Mouse (Mus musculus) cerebellum, adult 8-10 months (tissue): Measurements from ENCODE around the gene Hist1h2bh.
"Not testable (repeated sequence)": the region's sequence is repeated elsewhere in the genome, so short reads cannot be mapped to it uniquely, and the experiment has no call there.

Experiments
- DNase-seq: peaks from one replicate; pipeline ENCODE4 v3.0.0; 2022

The Hist1h2bh gene

DNA sequence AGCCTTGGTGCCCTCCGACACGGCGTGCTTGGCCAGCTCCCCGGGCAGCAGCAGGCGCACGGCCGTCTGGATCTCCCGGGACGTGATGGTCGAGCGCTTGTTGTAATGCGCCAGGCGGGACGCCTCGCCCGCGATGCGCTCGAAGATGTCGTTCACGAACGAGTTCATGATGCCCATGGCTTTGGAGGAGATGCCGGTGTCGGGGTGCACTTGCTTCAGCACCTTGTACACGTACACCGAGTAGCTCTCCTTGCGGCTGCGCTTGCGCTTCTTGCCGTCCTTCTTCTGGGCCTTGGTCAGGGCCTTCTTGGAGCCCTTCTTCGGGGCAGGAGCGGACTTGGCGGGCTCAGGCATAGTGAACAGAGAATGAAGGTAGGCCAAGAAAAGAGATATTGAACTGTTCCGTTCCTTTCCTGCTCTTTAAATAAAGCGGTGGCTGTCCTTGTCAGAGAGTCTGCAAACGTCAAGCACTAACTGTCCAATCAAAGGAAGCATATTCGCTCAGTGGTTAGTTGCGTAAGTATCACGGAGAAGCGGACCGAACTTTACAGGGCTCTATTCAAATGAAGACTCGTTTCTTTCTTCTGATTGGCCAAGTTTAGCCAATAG, at the start of gene Hist1h2bh:
TSS of gene Hist1h2bh (minus strand) at position 394 of the 609 bp plus-strand sequence.
- peak; percentile 43 for DNase-seq

DNA sequence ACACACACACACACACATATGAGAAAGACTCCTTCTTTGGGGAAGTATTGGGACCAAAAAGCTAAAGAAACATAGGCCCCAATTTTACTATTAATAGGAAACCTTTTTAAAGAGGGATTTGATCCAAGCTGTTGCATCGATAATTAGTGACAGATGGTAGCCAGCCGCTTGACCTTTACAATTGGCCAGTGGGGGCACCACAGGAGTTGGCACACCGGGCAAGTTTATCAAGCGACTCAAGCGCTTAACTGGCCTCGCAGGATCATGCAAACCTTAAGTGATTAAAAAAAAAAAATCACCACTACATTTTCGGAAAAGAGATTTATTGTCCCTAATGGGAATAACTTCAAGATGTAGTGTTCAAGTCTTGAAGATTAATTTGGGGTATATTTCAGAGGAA, 49.4 kb upstream of the Hist1h2bh start:
- peak; percentile 61 for DNase-seq

DNA sequence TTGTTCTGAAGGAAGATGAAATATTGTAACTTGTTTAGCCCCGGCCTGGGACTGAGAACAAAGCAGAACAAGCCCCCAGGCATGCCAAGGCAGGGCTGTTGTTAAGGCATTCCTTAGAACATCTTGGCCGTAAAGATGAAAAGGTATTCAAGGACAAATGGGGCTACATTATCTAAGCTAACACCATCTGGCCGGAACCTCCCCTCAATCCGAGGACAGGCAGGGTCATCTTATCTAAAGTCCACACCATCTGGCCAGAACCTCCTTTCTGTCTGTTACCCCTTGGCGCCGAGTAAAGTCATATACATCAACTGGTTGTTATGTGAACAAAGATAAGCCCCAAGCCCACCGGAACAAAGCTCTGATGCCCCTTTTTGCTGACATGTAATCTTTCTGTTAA, 48.7 kb upstream of the Hist1h2bh start:
- DNase-seq, result not testable (repeated sequence)

DNA sequence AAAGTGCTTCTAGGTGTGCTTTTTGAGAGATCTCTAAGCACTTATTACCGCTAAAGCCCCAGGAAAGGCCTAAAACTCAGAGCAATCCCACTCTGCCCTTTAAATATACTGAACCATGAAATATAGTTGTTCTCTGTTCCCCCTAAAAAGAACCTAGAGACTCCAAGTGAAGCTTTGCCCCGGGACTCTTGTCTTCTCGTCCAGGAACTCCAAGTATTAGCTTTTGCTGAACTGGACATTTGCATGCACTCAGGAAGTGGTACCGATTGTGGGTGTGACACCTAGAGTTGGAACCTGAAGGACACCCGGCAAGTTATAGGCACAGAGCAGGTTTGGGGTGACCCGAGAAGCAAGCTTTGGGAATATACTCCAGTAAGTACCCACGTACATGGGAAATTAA, 48.0 kb upstream of the Hist1h2bh start:
- DNase-seq, result no peak

DNA sequence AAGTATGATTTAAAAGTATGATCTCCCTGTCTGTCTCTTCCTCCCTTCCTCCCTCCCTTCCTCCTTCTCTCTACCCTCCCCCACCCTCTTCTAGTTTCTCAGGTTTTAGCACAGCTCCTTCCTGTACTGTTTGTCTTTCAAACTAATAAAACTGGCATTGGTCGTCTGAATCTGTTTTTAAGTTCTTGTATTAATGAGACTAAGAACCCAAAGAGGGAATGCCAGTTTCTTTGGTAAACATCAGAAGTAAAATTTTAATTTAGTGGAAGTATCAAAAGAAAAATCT, 43.7 kb upstream of the Hist1h2bh start:
- no peak for DNase-seq

GRCm38 (mm10) chr13:23586099-23586939, 43.1 kb upstream of the Hist1h2bh start:
- no peak for DNase-seq

DNA sequence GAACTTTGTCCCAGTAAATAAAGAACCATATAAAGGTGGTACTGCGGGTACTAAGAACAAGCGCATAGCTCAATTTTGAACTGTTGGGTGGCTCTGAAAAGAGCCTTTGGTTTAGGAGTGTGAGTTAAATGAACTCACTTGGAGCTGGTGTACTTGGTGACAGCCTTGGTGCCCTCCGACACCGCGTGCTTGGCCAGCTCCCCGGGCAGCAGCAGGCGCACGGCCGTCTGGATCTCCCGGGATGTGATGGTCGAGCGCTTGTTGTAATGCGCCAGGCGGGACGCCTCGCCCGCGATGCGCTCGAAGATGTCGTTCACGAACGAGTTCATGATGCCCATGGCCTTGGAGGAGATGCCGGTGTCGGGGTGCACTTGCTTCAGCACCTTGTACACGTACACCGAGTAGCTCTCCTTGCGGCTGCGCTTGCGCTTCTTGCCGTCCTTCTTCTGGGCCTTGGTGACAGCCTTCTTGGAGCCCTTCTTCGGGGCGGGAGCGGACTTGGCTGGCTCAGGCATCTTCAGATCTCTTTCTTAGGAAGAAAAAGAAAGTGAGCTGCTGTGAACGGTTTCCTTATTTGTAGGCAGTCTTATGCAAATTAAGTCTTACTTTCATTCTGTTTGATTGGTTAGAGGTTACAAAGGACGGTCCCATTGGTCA, 42.4 kb upstream of the Hist1h2bh start:
- peak; percentile 70 for DNase-seq

- DNase-seq, result no peak
Observed at GRCm38 (mm10) chr13:23585029-23585441, 41.8 kb upstream of the Hist1h2bh start.

DNA sequence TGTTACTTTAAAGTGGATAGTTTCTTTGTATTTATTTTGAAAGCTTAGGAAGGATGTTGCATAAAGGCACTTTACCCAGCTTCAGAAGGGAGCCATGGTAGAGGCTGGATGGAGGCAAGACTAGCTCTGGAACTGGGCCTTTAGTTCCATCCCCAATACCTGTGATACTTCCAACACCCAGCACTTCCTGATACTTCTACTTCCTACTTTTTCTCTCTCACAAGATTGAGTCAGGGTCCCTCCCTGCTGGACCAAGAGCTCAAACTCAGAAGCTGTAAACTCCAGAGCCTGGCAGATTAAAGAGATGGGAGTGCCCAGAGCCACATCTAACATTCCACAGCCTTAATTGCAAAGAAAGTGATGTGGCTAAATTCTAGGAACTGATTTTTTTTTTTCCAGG, 41.1 kb upstream of the Hist1h2bh start:
- DNase-seq, result no peak

GRCm38 (mm10) chr13:23583387-23584068, 40.3 kb upstream of the Hist1h2bh start:
- no peak for DNase-seq

DNA sequence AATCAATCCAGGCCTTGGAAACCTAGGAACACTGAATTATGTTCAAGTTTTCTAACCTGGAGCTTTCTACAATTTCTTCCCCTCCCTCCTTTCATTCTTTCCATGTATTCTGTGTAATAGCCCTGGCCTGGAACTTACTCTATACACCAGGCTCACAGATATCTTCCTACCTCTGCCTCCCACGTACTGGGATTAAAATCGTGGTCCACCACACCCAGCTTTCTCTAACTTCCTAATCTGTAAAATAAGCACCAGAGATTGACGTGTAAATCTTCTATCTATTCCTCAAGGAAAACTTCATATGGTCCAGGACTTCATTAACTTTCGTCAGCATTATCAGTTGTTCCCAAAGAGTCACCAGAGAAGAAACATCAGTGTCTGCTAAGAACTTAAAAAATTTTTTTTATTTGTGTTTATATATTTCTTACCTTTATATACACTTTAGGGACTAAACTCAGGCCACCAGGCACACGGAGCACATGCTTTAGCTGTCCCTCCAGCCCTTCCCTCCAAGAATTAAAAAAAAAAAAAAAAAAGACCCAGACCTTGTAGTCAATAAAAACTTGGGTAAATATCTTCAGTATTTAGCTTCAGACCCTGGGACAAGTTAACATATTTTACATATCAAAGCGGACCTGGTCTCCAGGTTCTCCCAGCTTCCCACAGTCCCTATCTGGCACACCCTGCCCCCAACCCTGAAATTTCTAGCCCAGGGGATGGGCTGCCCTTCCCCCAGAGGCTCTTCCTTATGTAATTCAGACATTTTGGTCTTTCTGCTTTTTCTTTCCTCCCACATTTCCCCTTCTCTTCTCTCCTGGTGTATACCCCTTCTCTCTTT, 39.2 kb upstream of the Hist1h2bh start:
- no peak for DNase-seq

DNA sequence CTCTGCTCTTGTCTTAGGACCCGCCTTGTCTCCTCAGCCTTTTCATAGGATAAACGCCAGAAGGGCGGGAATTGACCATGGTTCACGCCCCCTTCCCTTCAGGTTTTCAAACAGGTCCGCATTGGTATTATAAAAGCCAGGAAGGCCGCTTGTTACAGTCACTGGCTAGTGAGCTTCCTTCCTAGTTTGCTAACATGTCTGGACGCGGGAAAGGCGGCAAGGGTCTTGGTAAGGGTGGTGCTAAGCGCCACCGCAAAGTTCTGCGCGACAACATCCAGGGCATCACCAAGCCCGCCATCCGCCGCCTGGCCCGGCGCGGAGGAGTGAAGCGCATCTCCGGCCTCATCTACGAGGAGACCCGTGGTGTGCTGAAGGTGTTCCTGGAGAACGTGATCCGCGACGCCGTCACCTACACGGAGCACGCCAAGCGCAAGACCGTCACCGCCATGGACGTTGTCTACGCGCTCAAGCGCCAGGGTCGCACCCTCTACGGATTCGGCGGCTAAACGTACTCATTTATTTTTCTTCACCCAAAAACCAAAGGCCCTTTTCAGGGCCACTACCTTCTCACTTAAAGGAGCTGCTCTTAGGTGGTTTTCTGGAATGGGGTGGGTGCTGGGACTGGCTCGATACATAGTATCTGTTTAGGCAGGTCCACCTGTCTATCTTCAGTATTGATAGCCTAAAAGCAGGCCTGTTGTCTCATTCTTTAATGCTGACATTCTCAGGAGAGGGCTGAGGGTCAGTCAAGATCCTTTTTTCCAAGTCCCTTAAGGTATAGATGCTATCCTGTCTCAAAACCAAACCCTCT, 38.4 kb upstream of the Hist1h2bh start, which contains the start of gene Hist1h4d:
TSS of gene Hist1h4d (plus strand) at position 191 of the 811 bp plus-strand sequence.
- DNase-seq, result peak; percentile 96

- no peak for DNase-seq
Observed at GRCm38 (mm10) chr13:23577835-23578234, 34.6 kb upstream of the Hist1h2bh start.

- DNase-seq, result no peak
Observed at GRCm38 (mm10) chr13:23576906-23577639, 33.9 kb upstream of the Hist1h2bh start.

- DNase-seq, result no peak
Observed at GRCm38 (mm10) chr13:23576351-23576881, 33.2 kb upstream of the Hist1h2bh start.

GRCm38 (mm10) chr13:23575864-23576313, 32.7 kb upstream of the Hist1h2bh start:
- DNase-seq, result not testable (repeated sequence)

GRCm38 (mm10) chr13:23575271-23575851, 32.2 kb upstream of the Hist1h2bh start, which contains the start of gene Hist1h3d:
TSS of gene Hist1h3d (plus strand) at chr13:23575763.
- DNase-seq, result no peak

DNA sequence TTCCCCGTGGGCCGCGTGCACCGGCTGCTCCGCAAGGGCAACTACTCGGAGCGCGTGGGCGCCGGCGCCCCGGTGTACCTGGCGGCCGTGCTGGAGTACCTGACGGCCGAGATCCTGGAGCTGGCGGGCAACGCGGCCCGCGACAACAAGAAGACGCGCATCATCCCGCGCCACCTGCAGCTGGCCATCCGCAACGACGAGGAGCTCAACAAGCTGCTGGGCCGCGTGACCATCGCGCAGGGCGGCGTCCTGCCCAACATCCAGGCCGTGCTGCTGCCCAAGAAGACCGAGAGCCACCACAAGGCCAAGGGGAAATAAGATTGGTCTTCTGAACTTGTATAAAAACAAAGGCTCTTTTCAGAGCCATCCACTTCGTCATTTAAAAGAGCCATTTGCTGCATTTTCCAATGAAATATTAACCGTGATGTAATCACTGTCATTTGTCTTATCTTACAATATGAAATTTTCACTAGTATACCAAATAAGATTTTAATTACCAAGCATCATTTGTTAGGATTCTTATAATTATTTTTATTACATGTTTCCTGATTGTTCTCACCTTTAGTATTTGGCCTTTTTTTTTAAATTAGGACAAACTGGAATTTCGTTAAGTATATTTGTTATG, 31.5 kb upstream of the Hist1h2bh start:
- not testable (repeated sequence) for DNase-seq

- DNase-seq, result peak; percentile 60
Observed at GRCm38 (mm10) chr13:23573898-23574524, 30.8 kb upstream of the Hist1h2bh start, which contains the start of the genes Hist1h2bf and Hist1h2ad. TSS of gene Hist1h2bf (minus strand) at chr13:23574196. TSS of gene Hist1h2ad (plus strand) at chr13:23574381.
